Mouse (Mus musculus): ENCODE data around the gene Bst2. TPM values are rescaled to one million over a fixed set of nuclear protein-coding genes. Genes with fewer than 3 reads are reported as not detected.

Bst2 gene
- polyA plus RNA-seq, 1 experiment from 2014 or later = 11.5 TPM

GRCm38 (mm10) chr8:71569366-71570290 is 32.4 kb upstream of the Bst2 start:
- Histone ChIP-seq H3K9ac (peak overlapping the region; percentile 51), H3K4me2 (peak overlapping the region; percentile 74), H3K4me1 (peaks cover 33% of the 10 kb centered on the region), H3K27me3 (replicated peaks) (0 out of 2 replicates have a peak, but pooled peaks cover 3% of the 10 kb centered on the region), H3K36me3 (replicated peaks) (no peaks in the 10 kb centered on the region), H3K9me3 (no peaks in the 10 kb centered on the region), H3K27ac (peak overlapping the region; percentile 88), H3K4me3 (peak overlapping the region; percentile 70)
- ATAC-seq (replicated peaks) = peak; percentile 87
- under 1% methylated on average over 51 of the region's 51 CpGs for WGBS

DNA sequence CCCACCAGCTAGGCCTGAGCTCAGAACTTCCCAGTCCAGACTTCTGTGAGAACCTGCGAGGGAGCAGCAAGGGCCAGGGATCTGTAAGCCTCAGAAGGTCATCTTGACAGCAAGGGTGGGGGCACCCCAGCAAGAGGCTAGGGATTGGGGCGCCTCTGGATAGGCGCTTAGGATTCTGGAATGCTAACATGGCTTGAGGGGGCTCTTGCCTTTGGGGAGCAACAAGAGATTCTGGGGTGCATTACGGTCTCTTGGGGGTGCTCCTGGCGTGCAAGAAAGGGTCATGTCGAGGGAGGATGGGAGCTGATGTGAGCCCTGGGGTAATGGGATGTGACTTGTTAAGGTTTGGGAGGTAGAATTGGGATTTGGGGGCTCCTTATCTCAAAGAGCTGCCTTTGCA is 31.7 kb upstream of the Bst2 start:
- 16% methylated on average over 6 of the region's 6 CpGs for WGBS

DNA sequence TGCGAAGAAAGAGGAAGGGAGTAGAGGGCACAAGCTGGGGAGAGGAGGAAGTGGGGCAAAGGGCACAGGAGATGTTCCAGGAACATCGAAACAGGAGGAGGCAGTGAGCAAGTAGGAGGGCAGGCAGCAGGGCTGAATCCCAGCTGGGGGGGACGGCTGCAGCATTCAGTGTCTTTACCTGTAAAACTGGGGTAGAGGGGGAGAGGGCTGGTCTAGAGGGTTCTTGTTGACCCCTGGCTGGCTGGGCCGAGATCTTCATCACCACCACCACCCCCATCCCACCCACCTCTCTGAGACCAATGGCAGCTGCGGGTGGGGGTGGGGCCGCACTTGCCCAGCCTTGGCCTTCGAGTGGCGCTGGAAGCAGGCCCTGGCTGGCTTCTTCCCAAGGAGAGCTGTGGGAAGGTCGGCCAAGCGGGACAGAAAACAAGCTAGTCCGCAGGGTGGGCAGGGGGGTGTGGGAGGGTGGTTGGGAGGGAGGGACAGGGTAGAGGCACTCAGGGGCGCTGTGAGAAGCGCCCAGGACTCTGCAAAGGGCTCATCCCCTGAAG is 31.2 kb upstream of the Bst2 start, which contains the start of gene Slc27a1:
Gene Slc27a1 (plus strand): TSS at position 496 of the 551 bp plus-strand sequence.
- ATAC-seq (replicated peaks) = no peak
- H3K27me3 ChIP-seq (replicated peaks) = 0 out of 2 replicates have a peak, but pooled peaks cover 3% of the 10 kb centered on the region
- no peaks in the 10 kb centered on the region for H3K9me3 ChIP-seq
- peak within 1 kb of the TSS; percentile 74 for H3K4me2 ChIP-seq
- no peaks in the 10 kb centered on the region for H3K36me3 ChIP-seq (replicated peaks)
- H3K4me3 ChIP-seq = peak within 1 kb of the TSS; percentile 70
- 13% methylated on average over 13 of the region's 13 CpGs for WGBS
- H3K4me1 ChIP-seq = peaks cover 33% of the 10 kb centered on the region
- H3K27ac ChIP-seq = peak within 1 kb of the TSS; percentile 88
- H3K9ac ChIP-seq = peak within 1 kb of the TSS; percentile 51

More for the DNA sequence above, 31.7 kb upstream of the Bst2 start:
- Histone ChIP-seq H3K27ac (peak overlapping the region; percentile 88), H3K36me3 (replicated peaks) (no peaks in the 10 kb centered on the region), H3K27me3 (replicated peaks) (0 out of 2 replicates have a peak, but pooled peaks cover 3% of the 10 kb centered on the region), H3K9ac (peak overlapping the region; percentile 51; the same call in 1 of the 2 replicates), H3K9me3 (no peaks in the 10 kb centered on the region), H3K4me2 (peak overlapping the region; percentile 74), H3K4me3 (peak overlapping the region; percentile 70), H3K4me1 (peaks cover 33% of the 10 kb centered on the region)
- no peak for ATAC-seq (replicated peaks)

GRCm38 (mm10) chr8:71567587-71567986 is 30.3 kb upstream of the Bst2 start:
- Histone ChIP-seq H3K9me3 (no peaks in the 10 kb centered on the region), H3K27me3 (replicated peaks) (peaks cover 10% of the 10 kb centered on the region), H3K9ac (no peak overlapping the region), H3K4me2 (no peak overlapping the region), H3K4me1 (peaks cover 30% of the 10 kb centered on the region), H3K4me3 (no peak overlapping the region), H3K27ac (no peak overlapping the region), H3K36me3 (replicated peaks) (no peaks in the 10 kb centered on the region)
- no peak for ATAC-seq (replicated peaks)
- 79% methylated on average over 7 of the region's 7 CpGs for WGBS

DNA sequence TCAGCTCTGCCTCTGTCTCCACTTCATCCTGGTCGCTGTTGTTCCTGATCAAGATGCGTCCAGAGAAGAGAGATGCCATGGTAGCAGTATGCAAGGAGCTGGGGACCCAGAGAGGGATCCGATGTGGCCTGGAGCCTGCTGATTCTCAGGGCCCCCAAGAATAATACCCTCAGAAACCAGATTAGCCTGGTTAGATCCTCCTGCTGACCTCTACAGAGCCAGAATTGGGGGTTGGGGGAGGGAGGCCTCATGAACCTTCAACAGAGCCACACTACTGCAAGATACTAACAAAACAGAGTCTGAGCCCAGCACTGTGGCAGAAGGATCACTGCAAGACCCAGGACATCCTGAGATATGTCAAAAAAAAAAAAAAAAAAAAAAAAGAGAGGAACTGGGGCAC is 29.2 kb upstream of the Bst2 start, which contains the start of gene Nxnl1:
Gene Nxnl1 (minus strand): TSS at position 101 of the 400 bp plus-strand sequence.
- Histone ChIP-seq H3K9ac (no peak within 1 kb of the TSS), H3K27ac (no peak within 1 kb of the TSS), H3K4me2 (no peak within 1 kb of the TSS), H3K9me3 (no peaks in the 10 kb centered on the region), H3K4me3 (no peak within 1 kb of the TSS), H3K36me3 (replicated peaks) (no peaks in the 10 kb centered on the region), H3K4me1 (peaks cover 22% of the 10 kb centered on the region), H3K27me3 (replicated peaks) (peaks cover 20% of the 10 kb centered on the region)
- no peak for ATAC-seq (replicated peaks)
- 60% methylated on average over 3 of the region's 3 CpGs for WGBS

- H3K9me3 ChIP-seq = no peaks in the 10 kb centered on the region
- WGBS = 93% methylated on average over 4 of the region's 4 CpGs
- no peak for ATAC-seq (replicated peaks)
- no peak overlapping the region for H3K4me2 ChIP-seq
- H3K27me3 ChIP-seq (replicated peaks) = peaks cover 44% of the 10 kb centered on the region
- no peak overlapping the region for H3K27ac ChIP-seq
- H3K9ac ChIP-seq = no peak overlapping the region
- H3K4me3 ChIP-seq = no peak overlapping the region
- no peaks in the 10 kb centered on the region for H3K36me3 ChIP-seq (replicated peaks)
- peaks cover 12% of the 10 kb centered on the region for H3K4me1 ChIP-seq
Measured at GRCm38 (mm10) chr8:71563992-71564391, 26.7 kb upstream of the Bst2 start.

GRCm38 (mm10) chr8:71562751-71563150 is 25.5 kb upstream of the Bst2 start:
- no peaks in the 10 kb centered on the region for H3K36me3 ChIP-seq (replicated peaks)
- peaks cover 56% of the 10 kb centered on the region for H3K27me3 ChIP-seq (replicated peaks)
- peak overlapping the region; percentile 19 for H3K4me3 ChIP-seq
- peaks cover 18% of the 10 kb centered on the region for H3K4me1 ChIP-seq
- no peak overlapping the region for H3K9ac ChIP-seq
- no peak overlapping the region for H3K27ac ChIP-seq
- ATAC-seq (replicated peaks) = peak; percentile 41
- H3K4me2 ChIP-seq = peak overlapping the region; percentile 41
- H3K9me3 ChIP-seq = no peaks in the 10 kb centered on the region
- under 1% methylated on average over 33 of the region's 33 CpGs for WGBS

DNA sequence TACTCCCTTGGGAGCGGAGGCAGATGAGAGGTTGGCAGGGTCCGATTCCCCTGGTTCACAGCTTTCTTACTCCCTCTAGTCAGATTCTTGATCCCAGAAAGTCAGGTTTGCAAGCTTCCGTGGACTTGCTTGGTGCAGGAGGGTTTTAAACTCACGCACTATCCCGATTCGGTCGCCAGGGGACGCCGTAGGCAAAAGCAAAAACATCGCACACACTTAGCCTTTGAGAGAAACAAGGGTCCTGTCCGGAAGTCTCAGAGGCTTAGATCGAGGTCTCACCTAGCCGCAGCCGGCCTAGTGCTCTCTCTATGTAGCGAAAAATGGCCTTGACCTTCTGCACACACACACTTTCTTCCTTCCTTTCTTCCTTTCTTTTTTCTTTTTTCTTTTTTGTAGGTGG is 24.1 kb upstream of the Bst2 start:
- 5% methylated on average over 15 of the region's 15 CpGs for WGBS
- H3K27me3 ChIP-seq (replicated peaks) = peaks cover 70% of the 10 kb centered on the region

DNA sequence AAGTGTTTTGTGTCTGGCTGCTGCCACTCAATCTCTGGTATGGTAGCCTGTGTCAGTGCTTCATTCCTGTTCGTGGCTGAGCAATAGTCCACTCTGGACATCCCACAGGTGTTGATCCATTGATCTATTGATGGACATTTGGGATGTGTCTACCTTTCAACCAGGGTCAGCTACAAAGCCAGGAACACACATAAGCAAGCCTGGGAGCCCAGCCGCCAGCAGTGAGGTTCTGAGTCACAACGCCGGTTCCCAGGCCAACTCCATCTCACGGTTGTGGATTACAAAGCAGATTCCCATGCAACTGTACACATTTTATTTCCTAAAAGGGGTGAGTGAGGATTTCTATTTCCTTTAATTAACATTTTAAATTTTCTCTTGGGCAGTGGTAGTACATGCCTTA is 23.5 kb upstream of the Bst2 start:
- H3K36me3 ChIP-seq (replicated peaks) = no peaks in the 10 kb centered on the region
- no peak overlapping the region for H3K27ac ChIP-seq
- peaks cover 18% of the 10 kb centered on the region for H3K4me1 ChIP-seq
- no peak overlapping the region for H3K9ac ChIP-seq
- H3K4me3 ChIP-seq = no peak overlapping the region
- H3K9me3 ChIP-seq = no peaks in the 10 kb centered on the region
- 88% methylated on average over 5 of the region's 5 CpGs for WGBS
- H3K4me2 ChIP-seq = no peak overlapping the region
- no peak for ATAC-seq (replicated peaks)
- peaks cover 72% of the 10 kb centered on the region for H3K27me3 ChIP-seq (replicated peaks)

More for the DNA sequence above, 24.1 kb upstream of the Bst2 start:
- Histone ChIP-seq H3K27ac (no peak overlapping the region), H3K4me2 (no peak overlapping the region), H3K4me3 (no peak overlapping the region), H3K36me3 (replicated peaks) (no peaks in the 10 kb centered on the region), H3K9ac (no peak overlapping the region), H3K4me1 (peaks cover 18% of the 10 kb centered on the region), H3K9me3 (no peaks in the 10 kb centered on the region)
- ATAC-seq (replicated peaks) = no peak

DNA sequence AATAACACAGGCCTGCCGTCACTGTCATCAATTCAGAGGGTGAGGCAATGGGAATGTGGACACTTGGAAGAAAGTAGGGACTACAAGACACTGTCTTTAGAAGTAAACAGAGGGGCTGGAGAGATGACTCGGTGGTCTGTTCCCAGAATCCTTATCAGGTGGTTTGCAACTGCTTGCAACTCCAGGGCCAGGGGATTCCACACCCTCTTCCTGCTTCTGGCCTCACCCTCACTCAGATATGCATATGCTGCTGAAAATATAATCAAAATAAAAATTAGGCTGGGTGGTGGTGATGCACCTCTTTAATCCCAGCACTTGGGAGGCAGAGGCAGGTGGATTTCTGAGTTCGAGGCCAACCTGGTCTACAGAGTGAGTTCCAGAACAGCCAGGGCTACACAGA is 22.8 kb upstream of the Bst2 start:
- peaks cover 74% of the 10 kb centered on the region for H3K27me3 ChIP-seq (replicated peaks)
- WGBS = 83% methylated on average over 3 of the region's 3 CpGs
- H3K9ac ChIP-seq = no peak overlapping the region

GRCm38 (mm10) chr8:71558958-71559690 is 21.9 kb upstream of the Bst2 start:
- Histone ChIP-seq H3K4me1 (peaks cover 18% of the 10 kb centered on the region), H3K27ac (no peak overlapping the region), H3K9ac (no peak overlapping the region), H3K27me3 (replicated peaks) (peaks cover 70% of the 10 kb centered on the region), H3K9me3 (no peaks in the 10 kb centered on the region), H3K36me3 (replicated peaks) (no peaks in the 10 kb centered on the region), H3K4me2 (peak overlapping the region; percentile 34), H3K4me3 (peak overlapping the region; percentile 20)
- ATAC-seq (replicated peaks) = no peak
- WGBS = 2% methylated on average over 24 of the region's 24 CpGs

More for the DNA sequence above, 22.8 kb upstream of the Bst2 start:
- H3K27ac ChIP-seq = no peak overlapping the region
- H3K36me3 ChIP-seq (replicated peaks) = no peaks in the 10 kb centered on the region
- no peak overlapping the region for H3K4me3 ChIP-seq
- H3K4me2 ChIP-seq = no peak overlapping the region
- peaks cover 18% of the 10 kb centered on the region for H3K4me1 ChIP-seq
- no peak for ATAC-seq (replicated peaks)
- no peaks in the 10 kb centered on the region for H3K9me3 ChIP-seq
